Mouse (Mus musculus) midbrain, embryonic 14.5 days (tissue): ENCODE measurements at regions not wholly inside any gene's neighbourhood (a gene's known extent, or its start where the extent isn't known, plus 50 kb on each side); places are given as distances from the start of the nearest gene placed in this dataset.

Source experiments
- ATAC-seq: fragments of 200-750 bp; cut with Nextera tagmentation; 2 replicates; pipeline ENCODE4 v1.8.0; 2017; ENCODE audit warnings: moderate number of reproducible peaks, moderate library complexity; ENCODE audit not compliant: low FRiP score, low TSS enrichment
- DNase-seq: peaks from one replicate; pipeline ENCODE4 v3.0.0-alpha.2; 2015
- H3K27ac ChIP-seq: fragments of 300-500 bp; sonication (generic); replicated peaks from 2 replicates; pipeline ENCODE4 v1.5.1; 2014; ENCODE audit warnings: mild to moderate bottlenecking, low read depth, low read length, moderate library complexity
- H3K27me3 ChIP-seq: fragments of 300-500 bp; sonication (generic); 2 replicates; pipeline ENCODE4 v1.6.1; 2014; ENCODE audit warnings: low read length, control low read depth, mixed read lengths; ENCODE audit not compliant: control insufficient read depth, insufficient read depth
- H3K36me3 ChIP-seq: fragments of 300-500 bp; sonication (generic); 2 replicates; pipeline ENCODE4 v1.6.1; 2014; ENCODE audit warnings: low read length, control low read depth; ENCODE audit not compliant: control insufficient read depth, insufficient read depth
- H3K4me1 ChIP-seq: fragments of 300-500 bp; sonication (generic); 2 replicates; pipeline ENCODE4 v1.6.1; 2014; ENCODE audit warnings: mild to moderate bottlenecking, antibody characterized with exemption, low read length, control low read depth; ENCODE audit not compliant: control insufficient read depth, insufficient read depth
- H3K4me2 ChIP-seq: fragments of 300-500 bp; sonication (generic); 2 replicates; pipeline ENCODE4 v1.6.1; 2014; ENCODE audit warnings: mild to moderate bottlenecking, low read length, moderate library complexity
- H3K4me3 ChIP-seq: fragments of 300-500 bp; sonication (generic); replicated peaks from 2 replicates; pipeline ENCODE4 v1.5.1; 2014; ENCODE audit warnings: low read depth, low read length
- H3K9ac ChIP-seq: fragments of 300-500 bp; sonication (generic); replicated peaks from 2 replicates; pipeline ENCODE4 v1.6.1; 2014; ENCODE audit warnings: mild to moderate bottlenecking, low read length, moderate library complexity
- H3K9me3 ChIP-seq: fragments of 300-500 bp; sonication (generic); 2 replicates; pipeline ENCODE4 v1.6.1; 2016; ENCODE audit warnings: low read length, control low read depth, mixed read lengths; ENCODE audit not compliant: control insufficient read depth
- WGBS: fragments of 180-500 bp; shearing (Covaris S2); extraction: QIAGEN DNeasy Blood & Tissue Kit; methylation state at CpG from one replicate; pipeline ENCODE4 v1.1.7; 2014; 5-methylcytosine and 5-hydroxymethylcytosine counted together

GRCm38 (mm10) chr5:141125870-141126269 is 115.4 kb upstream of the Sdk1 start:
- H3K9me3 ChIP-seq: no peaks in the 10 kb centered on the region
- ATAC-seq (no peak), DNase-seq (no peak)
- H3K27ac ChIP-seq: no peak overlapping the region
- H3K36me3 ChIP-seq: no peaks in the 10 kb centered on the region
- no peaks in the 10 kb centered on the region for H3K27me3 ChIP-seq
- H3K9ac ChIP-seq: no peak overlapping the region
- no peaks in the 10 kb centered on the region for H3K4me1 ChIP-seq
- WGBS: 85% methylated on average over 7 of the region's 7 CpGs
- H3K4me2 ChIP-seq: no peak overlapping the region
- no peak overlapping the region for H3K4me3 ChIP-seq

GRCm38 (mm10) chr5:141126536-141126935 is 114.8 kb upstream of the Sdk1 start:
- Histone ChIP-seq H3K9ac (no peak overlapping the region), H3K27ac (no peak overlapping the region), H3K36me3 (no peaks in the 10 kb centered on the region), H3K27me3 (no peaks in the 10 kb centered on the region), H3K4me3 (no peak overlapping the region), H3K4me1 (no peaks in the 10 kb centered on the region), H3K4me2 (no peak overlapping the region), H3K9me3 (no peaks in the 10 kb centered on the region)
- DNase-seq: no peak
- 93% methylated on average over 7 of the region's 7 CpGs for WGBS
- ATAC-seq: no peak

GRCm38 (mm10) chr5:141131036-141131435 is 110.3 kb upstream of the Sdk1 start:
- 88% methylated on average over 1 of the region's 1 CpGs for WGBS
- DNase-seq: no peak
- H3K27me3 ChIP-seq: no peaks in the 10 kb centered on the region
- H3K4me1 ChIP-seq: no peaks in the 10 kb centered on the region
- no peak overlapping the region for H3K27ac ChIP-seq
- no peak for ATAC-seq
- no peak overlapping the region for H3K4me2 ChIP-seq
- no peaks in the 10 kb centered on the region for H3K9me3 ChIP-seq
- no peak overlapping the region for H3K4me3 ChIP-seq
- no peak overlapping the region for H3K9ac ChIP-seq
- H3K36me3 ChIP-seq: no peaks in the 10 kb centered on the region

- H3K9ac ChIP-seq: no peak overlapping the region
- no peaks in the 10 kb centered on the region for H3K36me3 ChIP-seq
- no peak overlapping the region for H3K4me3 ChIP-seq
- no peak overlapping the region for H3K4me2 ChIP-seq
- no peak overlapping the region for H3K27ac ChIP-seq
- no peaks in the 10 kb centered on the region for H3K4me1 ChIP-seq
- 67% methylated on average over 9 of the region's 9 CpGs for WGBS
- H3K27me3 ChIP-seq: no peaks in the 10 kb centered on the region
- H3K9me3 ChIP-seq: no peaks in the 10 kb centered on the region
- DNase-seq: no peak
- ATAC-seq: no peak
Measured at GRCm38 (mm10) chr5:141131906-141132305, 109.4 kb upstream of the Sdk1 start.

- Histone ChIP-seq H3K36me3 (no peaks in the 10 kb centered on the region), H3K4me2 (no peak overlapping the region), H3K4me3 (no peak overlapping the region), H3K4me1 (peaks cover 10% of the 10 kb centered on the region; the same call in 1 of the 2 replicates), H3K9ac (no peak overlapping the region), H3K9me3 (no peaks in the 10 kb centered on the region), H3K27me3 (no peaks in the 10 kb centered on the region), H3K27ac (no peak overlapping the region)
- 63% methylated on average over 4 of the region's 4 CpGs for WGBS
- ATAC-seq (no peak), DNase-seq (no peak)
Measured at GRCm38 (mm10) chr5:141136239-141136638, 105.1 kb upstream of the Sdk1 start.

- no peak overlapping the region for H3K4me2 ChIP-seq
- H3K27ac ChIP-seq: no peak overlapping the region
- H3K9ac ChIP-seq: no peak overlapping the region
- H3K27me3 ChIP-seq: no peaks in the 10 kb centered on the region
- H3K9me3 ChIP-seq: no peaks in the 10 kb centered on the region
- no peak for DNase-seq
- no peaks in the 10 kb centered on the region for H3K36me3 ChIP-seq
- no peak for ATAC-seq
- peaks cover 10% of the 10 kb centered on the region; the same call in 1 of the 2 replicates for H3K4me1 ChIP-seq
- 78% methylated on average over 3 of the region's 3 CpGs for WGBS
- no peak overlapping the region for H3K4me3 ChIP-seq
Measured at GRCm38 (mm10) chr5:141137716-141138115, 103.6 kb upstream of the Sdk1 start.

GRCm38 (mm10) chr5:141138771-141139360 is 102.4 kb upstream of the Sdk1 start:
- Histone ChIP-seq H3K27me3 (no peaks in the 10 kb centered on the region), H3K4me2 (peak overlapping the region; percentile 45), H3K36me3 (no peaks in the 10 kb centered on the region), H3K9me3 (no peaks in the 10 kb centered on the region), H3K4me3 (no peak overlapping the region), H3K9ac (no peak overlapping the region; the same call in 1 of the 2 replicates), H3K27ac (peak overlapping the region; percentile 55), H3K4me1 (peaks cover 10% of the 10 kb centered on the region; the same call in 1 of the 2 replicates)
- DNase-seq (no peak), ATAC-seq (no peak)
- 46% methylated on average over 12 of the region's 12 CpGs for WGBS

- ATAC-seq (no peak), DNase-seq (peak; percentile 67)
- 9% methylated on average over 14 of the region's 14 CpGs for WGBS
- H3K4me3 ChIP-seq: no peak overlapping the region
- peaks cover 10% of the 10 kb centered on the region; the same call in 1 of the 2 replicates for H3K4me1 ChIP-seq
- no peak overlapping the region; the same call in 1 of the 2 replicates for H3K9ac ChIP-seq
- H3K9me3 ChIP-seq: no peaks in the 10 kb centered on the region
- H3K4me2 ChIP-seq: peak overlapping the region; percentile 45
- H3K27me3 ChIP-seq: no peaks in the 10 kb centered on the region
- peak overlapping the region; percentile 55 for H3K27ac ChIP-seq
- no peaks in the 10 kb centered on the region for H3K36me3 ChIP-seq
Measured at GRCm38 (mm10) chr5:141139361-141139912, 101.9 kb upstream of the Sdk1 start.

- H3K27ac ChIP-seq: no peak overlapping the region
- no peak for DNase-seq
- no peaks in the 10 kb centered on the region for H3K36me3 ChIP-seq
- no peak overlapping the region for H3K4me2 ChIP-seq
- 0 out of 2 replicates have a peak, but pooled peaks cover 2% of the 10 kb centered on the region for H3K4me1 ChIP-seq
- H3K4me3 ChIP-seq: no peak overlapping the region
- no peaks in the 10 kb centered on the region for H3K9me3 ChIP-seq
- no peak for ATAC-seq
- H3K27me3 ChIP-seq: no peaks in the 10 kb centered on the region
- 69% methylated on average over 8 of the region's 8 CpGs for WGBS
- no peak overlapping the region for H3K9ac ChIP-seq
Measured at GRCm38 (mm10) chr5:141160391-141160790, 80.9 kb upstream of the Sdk1 start.
